Mouse (Mus musculus): ENCODE measurements around the gene Srgap2. TPM values are rescaled to one million over a fixed set of nuclear protein-coding genes. Genes with fewer than 3 reads are reported as not detected.
"Not testable (repeated sequence)": the region's sequence is repeated elsewhere in the genome, so short reads cannot be mapped to it uniquely, and the experiment has no call there.

The Srgap2 gene
- 18.1 and 19.5 TPM in 2 replicates for polyA plus RNA-seq (2014; fragmentation: Nextera tagmentation; extraction: Ambion mirVana)

DNA sequence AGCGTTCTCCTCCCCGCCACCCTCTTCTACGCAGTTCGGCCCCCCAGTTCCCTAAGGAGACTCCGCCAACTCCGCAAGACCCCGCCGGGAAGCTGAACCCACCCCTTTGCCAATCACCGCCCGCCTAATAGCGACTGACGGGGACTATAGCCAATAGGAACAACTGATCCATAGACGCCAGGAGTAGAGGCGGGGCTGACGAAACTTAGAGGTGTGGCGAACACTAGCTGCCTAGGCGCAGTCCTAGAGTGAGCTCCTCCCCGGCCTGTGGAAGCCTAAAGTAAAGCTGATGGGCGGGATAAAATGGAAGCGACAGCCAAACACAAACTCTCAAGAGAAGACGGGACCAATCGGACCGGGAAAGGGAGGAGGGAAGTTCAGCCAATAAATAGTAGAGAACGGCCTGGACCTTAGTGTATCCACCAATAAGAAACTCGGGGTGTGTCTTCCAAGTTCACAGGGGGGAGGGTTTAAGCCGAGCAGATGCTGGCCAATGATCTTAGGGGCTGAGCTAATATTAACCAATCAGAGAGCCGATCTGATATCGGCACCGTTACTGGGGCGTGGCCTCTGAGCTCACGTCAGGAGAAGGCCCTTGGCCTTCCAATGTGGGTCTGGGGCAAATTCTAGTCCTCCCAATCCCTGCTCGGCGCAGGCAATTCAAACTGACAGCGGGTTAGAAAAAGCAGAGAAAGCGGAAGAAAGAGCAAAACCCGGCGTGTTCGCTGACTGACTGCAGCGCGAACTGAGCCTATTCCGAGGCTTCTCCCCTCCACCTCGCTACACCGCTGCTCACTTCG lies at the start of gene Srgap2, which contains the start of gene Fam72a:
Gene Srgap2 (minus strand): TSS at position 72 of the 800 bp plus-strand sequence.
Gene Fam72a (plus strand): TSS at position 623 of the 800 bp plus-strand sequence.
- Histone ChIP-seq H3K36me3 (ENCODE audit: control insufficient read depth, insufficient read depth, low read length) (no peaks in the 10 kb centered on the region), H3K27me3 (ENCODE audit: control insufficient read depth, insufficient read depth, low read length) (no peaks in the 10 kb centered on the region), H3K4me3 (ENCODE audit: low read depth, low read length) (peak within 1 kb of the TSS; percentile 81), H3K9me3 (ENCODE audit: control insufficient read depth, low read length) (no peaks in the 10 kb centered on the region), H3K4me2 (ENCODE audit: low read depth, severe bottlenecking) (peak within 1 kb of the TSS; percentile 79), H3K4me1 (ENCODE audit: control insufficient read depth, insufficient read depth, low read length) (peaks cover 24% of the 10 kb centered on the region), H3K9ac (ENCODE audit: low read length) (peak within 1 kb of the TSS; percentile 80), H3K27ac (replicated peaks; ENCODE audit: low read depth, low read length) (peak within 1 kb of the TSS; percentile 93)
- ATAC-seq (ENCODE audit: insufficient number of reproducible peaks, low FRiP score, low TSS enrichment, low read depth) (peak; percentile 98), DNase-seq (ENCODE audit: low spot score) (peak; percentile 97)
- WGBS: under 1% methylated on average over 44 of the region's 44 CpGs

DNA sequence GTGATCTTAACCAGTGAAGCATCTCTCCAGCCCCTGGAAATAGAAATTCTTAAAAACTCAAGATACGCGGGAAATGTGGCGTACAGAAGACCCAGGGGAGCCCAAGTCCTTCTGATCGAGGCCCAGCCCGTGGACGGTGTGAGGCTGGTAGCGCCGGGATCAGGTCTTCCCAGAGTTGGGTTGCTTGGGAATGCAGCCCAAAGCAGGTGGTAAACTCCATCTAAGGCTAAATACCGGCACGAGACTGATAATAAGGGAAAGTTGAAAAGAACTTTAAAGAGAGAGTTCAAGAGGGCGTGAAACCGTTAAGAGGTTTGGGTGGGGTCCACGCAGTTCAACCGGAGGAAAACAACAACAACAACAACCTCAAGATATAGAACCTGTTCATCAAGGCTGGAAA lies 46.6 kb upstream of the Srgap2 start:
- Histone ChIP-seq H3K36me3 (ENCODE audit: control insufficient read depth, insufficient read depth, low read length) (no peaks in the 10 kb centered on the region), H3K9ac (ENCODE audit: low read length) (no peak overlapping the region), H3K27ac (replicated peaks; ENCODE audit: low read depth, low read length) (no peak overlapping the region), H3K9me3 (ENCODE audit: control insufficient read depth, low read length) (no peaks in the 10 kb centered on the region), H3K4me3 (ENCODE audit: low read depth, low read length) (no peak overlapping the region), H3K4me1 (ENCODE audit: control insufficient read depth, insufficient read depth, low read length) (no peaks in the 10 kb centered on the region), H3K27me3 (ENCODE audit: control insufficient read depth, insufficient read depth, low read length) (no peaks in the 10 kb centered on the region), H3K4me2 (ENCODE audit: low read depth, severe bottlenecking) (no peak overlapping the region)
- no peak; the same call in 1 of the 2 replicates for ATAC-seq (ENCODE audit: insufficient number of reproducible peaks, low FRiP score, low TSS enrichment, low read depth)
- peak; percentile 33 for DNase-seq (ENCODE audit: low spot score)
- 91% methylated on average over 14 of the region's 14 CpGs for WGBS

GRCm38 (mm10) chr1:131570391-131570790 lies 43.2 kb upstream of the Srgap2 start:
- no peaks in the 10 kb centered on the region for H3K4me1 ChIP-seq (ENCODE audit: control insufficient read depth, insufficient read depth, low read length)
- no peaks in the 10 kb centered on the region for H3K27me3 ChIP-seq (ENCODE audit: control insufficient read depth, insufficient read depth, low read length)
- WGBS: 90% methylated on average over 4 of the region's 4 CpGs
- ATAC-seq (ENCODE audit: insufficient number of reproducible peaks, low FRiP score, low TSS enrichment, low read depth) (no peak), DNase-seq (ENCODE audit: low spot score) (no peak)
- H3K4me3 ChIP-seq (ENCODE audit: low read depth, low read length): no peak overlapping the region
- H3K4me2 ChIP-seq (ENCODE audit: low read depth, severe bottlenecking): no peak overlapping the region
- no peak overlapping the region for H3K27ac ChIP-seq (replicated peaks; ENCODE audit: low read depth, low read length)
- no peaks in the 10 kb centered on the region for H3K9me3 ChIP-seq (ENCODE audit: control insufficient read depth, low read length)
- H3K36me3 ChIP-seq (ENCODE audit: control insufficient read depth, insufficient read depth, low read length): no peaks in the 10 kb centered on the region
- H3K9ac ChIP-seq (ENCODE audit: low read length): no peak overlapping the region

DNA sequence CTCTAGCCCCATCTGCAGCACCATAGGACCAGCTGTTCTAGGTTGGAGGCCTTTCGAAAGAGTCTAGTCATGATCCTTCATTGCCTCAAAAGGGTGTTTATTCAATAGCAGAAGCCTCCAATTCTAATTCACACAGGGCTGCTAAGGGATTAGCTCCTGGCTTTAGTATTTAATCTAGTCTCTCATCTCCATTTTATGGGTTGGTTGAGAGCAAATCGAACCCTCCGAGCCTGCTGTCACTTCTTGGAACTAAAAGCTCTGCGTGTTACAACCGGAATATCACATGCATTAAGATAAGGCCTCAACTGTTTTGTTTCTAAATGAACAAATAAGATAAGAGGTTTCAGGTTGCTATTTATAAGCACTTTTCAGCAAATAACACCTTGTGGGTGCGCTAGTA lies 42.6 kb upstream of the Srgap2 start:
- H3K36me3 ChIP-seq (ENCODE audit: control insufficient read depth, insufficient read depth, low read length): no peaks in the 10 kb centered on the region
- no peaks in the 10 kb centered on the region for H3K27me3 ChIP-seq (ENCODE audit: control insufficient read depth, insufficient read depth, low read length)
- no peak for ATAC-seq (ENCODE audit: insufficient number of reproducible peaks, low FRiP score, low TSS enrichment, low read depth)
- no peak overlapping the region for H3K4me3 ChIP-seq (ENCODE audit: low read depth, low read length)
- H3K27ac ChIP-seq (replicated peaks; ENCODE audit: low read depth, low read length): no peak overlapping the region
- H3K9ac ChIP-seq (ENCODE audit: low read length): no peak overlapping the region
- no peak overlapping the region for H3K4me2 ChIP-seq (ENCODE audit: low read depth, severe bottlenecking)
- WGBS: 89% methylated on average over 6 of the region's 6 CpGs
- DNase-seq (ENCODE audit: low spot score): no peak
- no peaks in the 10 kb centered on the region for H3K9me3 ChIP-seq (ENCODE audit: control insufficient read depth, low read length)
- H3K4me1 ChIP-seq (ENCODE audit: control insufficient read depth, insufficient read depth, low read length): no peaks in the 10 kb centered on the region

GRCm38 (mm10) chr1:131566056-131566455 lies 38.9 kb upstream of the Srgap2 start:
- not testable (repeated sequence) for H3K27ac ChIP-seq (replicated peaks; ENCODE audit: low read depth, low read length); H3K9ac ChIP-seq (ENCODE audit: low read length); DNase-seq (ENCODE audit: low spot score); H3K27me3 ChIP-seq (ENCODE audit: control insufficient read depth, insufficient read depth, low read length); H3K4me1 ChIP-seq (ENCODE audit: control insufficient read depth, insufficient read depth, low read length); H3K4me3 ChIP-seq (ENCODE audit: low read depth, low read length); H3K9me3 ChIP-seq (ENCODE audit: control insufficient read depth, low read length); H3K4me2 ChIP-seq (ENCODE audit: low read depth, severe bottlenecking); ATAC-seq (ENCODE audit: insufficient number of reproducible peaks, low FRiP score, low TSS enrichment, low read depth); H3K36me3 ChIP-seq (ENCODE audit: control insufficient read depth, insufficient read depth, low read length)
- 50% methylated on average over 11 of the region's 11 CpGs for WGBS

DNA sequence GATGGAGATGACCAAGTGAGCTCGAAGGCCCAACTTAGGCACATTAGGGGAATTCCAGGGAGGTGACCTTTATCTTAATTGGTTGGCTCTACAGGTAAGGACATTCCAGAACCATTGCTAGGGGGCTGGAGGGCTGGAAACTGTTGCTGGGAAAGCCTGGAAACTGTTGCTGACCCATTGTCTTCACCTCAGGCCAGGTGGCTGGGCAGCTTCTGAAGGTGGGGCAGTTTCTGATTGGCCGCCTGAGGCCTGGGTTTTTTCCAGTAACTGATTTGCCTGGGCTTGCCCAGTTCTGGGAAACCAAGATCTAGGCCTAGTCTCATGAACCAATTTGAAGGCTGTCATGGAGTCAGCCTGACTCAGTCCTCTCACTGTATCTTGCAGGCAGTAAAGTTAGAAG lies 34.9 kb upstream of the Srgap2 start:
- Histone ChIP-seq H3K27ac (replicated peaks; ENCODE audit: low read depth, low read length) (no peak overlapping the region), H3K27me3 (ENCODE audit: control insufficient read depth, insufficient read depth, low read length) (no peaks in the 10 kb centered on the region), H3K9me3 (ENCODE audit: control insufficient read depth, low read length) (no peaks in the 10 kb centered on the region), H3K4me3 (ENCODE audit: low read depth, low read length) (no peak overlapping the region), H3K36me3 (ENCODE audit: control insufficient read depth, insufficient read depth, low read length) (no peaks in the 10 kb centered on the region), H3K4me2 (ENCODE audit: low read depth, severe bottlenecking) (no peak overlapping the region), H3K4me1 (ENCODE audit: control insufficient read depth, insufficient read depth, low read length) (no peaks in the 10 kb centered on the region), H3K9ac (ENCODE audit: low read length) (no peak overlapping the region)
- WGBS: 94% methylated on average over 2 of the region's 2 CpGs
- DNase-seq (ENCODE audit: low spot score): no peak
- no peak for ATAC-seq (ENCODE audit: insufficient number of reproducible peaks, low FRiP score, low TSS enrichment, low read depth)

DNA sequence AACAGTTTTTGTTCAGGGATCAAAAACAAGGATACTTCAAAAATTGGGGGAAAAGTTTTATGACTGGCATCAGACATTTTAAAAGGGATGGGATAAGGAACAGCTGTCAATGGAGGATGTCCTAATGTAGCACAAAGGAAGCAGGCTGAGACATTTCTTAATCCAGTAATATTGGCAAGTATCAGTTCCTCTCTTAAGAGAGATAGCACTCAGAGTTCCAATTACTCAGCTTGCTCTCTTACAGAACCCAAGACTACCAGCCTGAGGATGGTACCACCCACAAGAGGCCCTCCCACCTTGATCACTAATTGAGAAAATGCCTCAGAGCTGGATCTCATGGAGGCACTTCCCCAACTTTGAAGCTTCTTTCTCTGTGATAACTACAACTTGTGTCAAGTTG lies 33.3 kb upstream of the Srgap2 start:
- DNase-seq (ENCODE audit: low spot score) (no peak), ATAC-seq (ENCODE audit: insufficient number of reproducible peaks, low FRiP score, low TSS enrichment, low read depth) (no peak)
- no peak overlapping the region for H3K4me3 ChIP-seq (ENCODE audit: low read depth, low read length)
- H3K9me3 ChIP-seq (ENCODE audit: control insufficient read depth, low read length): no peaks in the 10 kb centered on the region
- no peaks in the 10 kb centered on the region for H3K4me1 ChIP-seq (ENCODE audit: control insufficient read depth, insufficient read depth, low read length)
- H3K36me3 ChIP-seq (ENCODE audit: control insufficient read depth, insufficient read depth, low read length): no peaks in the 10 kb centered on the region
- H3K4me2 ChIP-seq (ENCODE audit: low read depth, severe bottlenecking): no peak overlapping the region
- no peak overlapping the region for H3K9ac ChIP-seq (ENCODE audit: low read length)
- H3K27me3 ChIP-seq (ENCODE audit: control insufficient read depth, insufficient read depth, low read length): no peaks in the 10 kb centered on the region
- H3K27ac ChIP-seq (replicated peaks; ENCODE audit: low read depth, low read length): no peak overlapping the region

DNA sequence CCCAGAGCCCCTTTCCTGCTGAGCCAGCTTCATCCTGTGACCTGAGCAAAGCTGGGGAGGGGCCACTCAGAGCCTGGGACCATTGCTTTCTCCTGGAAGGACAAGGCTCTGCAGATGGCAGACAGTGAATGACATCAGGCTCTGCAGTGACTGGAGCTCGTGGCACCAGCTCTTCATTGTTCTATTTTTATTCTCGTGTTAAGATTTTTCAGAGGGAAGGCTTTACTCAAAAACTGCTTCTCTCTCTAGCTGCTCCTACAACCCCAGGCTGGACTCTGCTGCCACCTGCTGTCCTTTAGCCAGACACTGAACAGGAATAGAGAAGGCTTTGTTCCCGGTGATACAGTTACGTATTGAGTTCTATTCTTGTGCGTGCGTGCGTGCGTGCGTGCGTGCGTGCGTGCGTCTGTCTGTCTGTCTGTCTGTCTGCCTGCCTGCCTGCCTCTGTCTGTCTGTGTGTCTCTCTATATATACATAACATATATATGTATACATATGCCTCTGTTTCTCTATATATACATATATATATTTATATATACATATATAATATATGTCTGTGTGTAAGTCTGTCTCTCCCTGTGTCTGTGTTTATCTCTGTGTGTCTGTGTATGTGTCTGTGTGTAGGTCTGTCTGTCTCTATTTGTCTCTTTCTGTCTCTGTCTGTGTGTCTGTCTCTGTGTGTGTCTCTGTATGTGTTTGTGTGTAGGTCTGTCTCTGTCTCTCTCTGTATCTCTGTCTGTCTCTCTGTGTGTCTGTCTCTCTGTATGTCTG lies 28.1 kb upstream of the Srgap2 start:
- peak; percentile 84 for DNase-seq (ENCODE audit: low spot score)
- Histone ChIP-seq H3K27me3 (ENCODE audit: control insufficient read depth, insufficient read depth, low read length) (no peaks in the 10 kb centered on the region), H3K4me2 (ENCODE audit: low read depth, severe bottlenecking) (no peak overlapping the region), H3K4me3 (ENCODE audit: low read depth, low read length) (no peak overlapping the region), H3K9ac (ENCODE audit: low read length) (no peak overlapping the region), H3K27ac (replicated peaks; ENCODE audit: low read depth, low read length) (no peak overlapping the region), H3K9me3 (ENCODE audit: control insufficient read depth, low read length) (no peaks in the 10 kb centered on the region), H3K4me1 (ENCODE audit: control insufficient read depth, insufficient read depth, low read length) (no peaks in the 10 kb centered on the region), H3K36me3 (ENCODE audit: control insufficient read depth, insufficient read depth, low read length) (no peaks in the 10 kb centered on the region)
- peak; percentile 86; the same call in 1 of the 2 replicates for ATAC-seq (ENCODE audit: insufficient number of reproducible peaks, low FRiP score, low TSS enrichment, low read depth)
- 29% methylated on average over 13 of the region's 13 CpGs for WGBS
